Mouse (Mus musculus) heart, embryonic 13.5 days (tissue): ENCODE data around the gene Gm11273. TPM values are rescaled to one million over a fixed set of nuclear protein-coding genes. Genes with fewer than 3 reads are reported as not detected.
"Not testable (repeated sequence)": the region's sequence is repeated elsewhere in the genome, so short reads cannot be mapped to it uniquely, and the experiment has no call there.

Experiments used
- ATAC-seq: fragments of 200-750 bp; cut with Nextera tagmentation; 2 replicates; pipeline ENCODE4 v1.8.0; 2017; ENCODE audit warnings: moderate TSS enrichment; ENCODE audit not compliant: insufficient number of reproducible peaks, low FRiP score, low TSS enrichment; ENCODE audit errors: extremely low read depth
- H3K27ac ChIP-seq: fragments of 300-500 bp; sonication (generic); replicated peaks from 2 replicates; pipeline ENCODE4 v1.5.1; 2015; ENCODE audit warnings: moderate library complexity, mild to moderate bottlenecking, inconsistent platforms
- H3K27me3 ChIP-seq: fragments of 300-500 bp; sonication (generic); replicated peaks from 2 replicates; pipeline ENCODE4 v1.6.1; 2015; ENCODE audit warnings: mild to moderate bottlenecking, inconsistent platforms
- H3K36me3 ChIP-seq: fragments of 300-500 bp; sonication (generic); 2 replicates; pipeline ENCODE4 v1.6.1; 2015; ENCODE audit warnings: mild to moderate bottlenecking, inconsistent platforms
- H3K4me1 ChIP-seq: fragments of 300-500 bp; sonication (generic); 2 replicates; pipeline ENCODE4 v1.6.1; 2015; ENCODE audit warnings: inconsistent platforms
- H3K4me2 ChIP-seq: fragments of 300-500 bp; sonication (generic); 2 replicates; pipeline ENCODE4 v1.6.1; 2015; ENCODE audit warnings: inconsistent platforms, mild to moderate bottlenecking, moderate library complexity
- H3K4me3 ChIP-seq: fragments of 300-500 bp; sonication (generic); 2 replicates; pipeline ENCODE4 v1.5.1; 2015; ENCODE audit warnings: moderate library complexity, mild to moderate bottlenecking, inconsistent platforms
- H3K9ac ChIP-seq: fragments of 300-500 bp; sonication (generic); 2 replicates; pipeline ENCODE4 v1.6.1; 2015; ENCODE audit warnings: inconsistent platforms, mild to moderate bottlenecking, moderate library complexity
- H3K9me3 ChIP-seq: fragments of 300-500 bp; sonication (generic); 2 replicates; pipeline ENCODE4 v1.6.1; 2016; ENCODE audit warnings: inconsistent platforms
- WGBS: fragments of 180-500 bp; shearing (Covaris S2); methylation state at CpG from one replicate; pipeline ENCODE4 v1.1.7; 2015; ENCODE audit warnings: mixed read lengths; 5-methylcytosine and 5-hydroxymethylcytosine counted together
- polyA plus RNA-seq: library from polyadenylated mRNA; unstranded; fragments of >200 nt; fragmentation: Nextera tagmentation; extraction: Ambion mirVana; gene quantifications from 2 replicates; pipeline ENCODE4 v1.2.1, GENCODE M21; 2015

Gm11273 gene
- polyA plus RNA-seq, 1 experiment from 2014 or later: 14.7 TPM

DNA sequence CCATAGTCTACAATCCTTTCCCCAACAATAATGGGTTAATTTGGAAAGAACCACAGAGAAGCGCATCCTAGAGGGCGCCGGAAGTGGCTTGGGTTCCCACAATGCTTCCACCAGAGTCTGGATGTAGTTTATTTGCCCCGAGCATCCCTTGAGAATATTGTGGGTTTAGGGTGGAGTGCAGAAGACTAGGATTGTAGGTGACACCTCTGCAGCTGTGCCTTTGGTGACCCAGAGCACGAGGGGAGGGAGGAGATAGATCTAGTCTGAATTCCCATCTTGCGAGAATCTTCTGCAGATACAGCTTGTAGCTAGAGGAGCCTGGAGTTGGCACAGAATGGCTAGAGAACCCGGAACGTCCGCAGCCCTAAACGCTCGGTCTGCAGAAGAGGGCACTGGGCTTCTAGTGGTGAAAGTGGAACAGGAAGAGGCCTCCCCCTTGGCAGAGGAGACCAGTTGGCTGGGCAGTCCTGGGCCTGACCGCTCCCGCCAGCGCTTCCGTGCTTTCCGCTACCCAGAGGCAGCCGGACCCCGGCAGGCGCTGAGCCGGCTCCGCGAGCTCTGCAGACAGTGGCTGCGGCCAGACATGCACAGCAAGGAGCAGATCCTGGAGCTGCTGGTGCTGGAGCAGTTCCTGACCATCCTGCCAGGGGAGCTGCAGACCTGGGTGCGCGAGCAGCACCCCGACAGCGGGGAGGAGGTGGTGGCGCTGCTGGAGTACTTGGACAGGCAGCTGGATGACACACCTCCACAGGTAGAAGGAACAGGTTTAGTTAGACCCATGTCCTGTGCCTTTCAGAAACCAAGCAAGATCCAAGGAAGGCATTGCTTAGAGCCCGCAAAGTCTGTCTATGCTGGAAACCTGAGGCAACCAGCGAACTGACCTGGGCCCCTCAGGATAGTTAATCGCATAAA, 22.2 kb downstream of the Gm11273 start, which contains the start of the genes Zkscan4 and Gm10065:
Gene Zkscan4, plus strand, starts transcription at position 149 of the 912 bp plus-strand sequence.
Gene Gm10065, minus strand, starts transcription at position 683 of the 912 bp plus-strand sequence.
- not testable (repeated sequence) for H3K27me3 ChIP-seq, H3K36me3 ChIP-seq, H3K9me3 ChIP-seq
- Histone ChIP-seq H3K9ac (peak within 1 kb of the TSS; percentile 84), H3K27ac (peak within 1 kb of the TSS; percentile 79), H3K4me1 (peaks cover 14% of the 10 kb centered on the region), H3K4me2 (peak within 1 kb of the TSS; percentile 72), H3K4me3 (peak within 1 kb of the TSS; percentile 63)
- ATAC-seq: peak; percentile 25; the same call in 1 of the 2 replicates
- 3% methylated on average over 31 of the region's 31 CpGs for WGBS

DNA sequence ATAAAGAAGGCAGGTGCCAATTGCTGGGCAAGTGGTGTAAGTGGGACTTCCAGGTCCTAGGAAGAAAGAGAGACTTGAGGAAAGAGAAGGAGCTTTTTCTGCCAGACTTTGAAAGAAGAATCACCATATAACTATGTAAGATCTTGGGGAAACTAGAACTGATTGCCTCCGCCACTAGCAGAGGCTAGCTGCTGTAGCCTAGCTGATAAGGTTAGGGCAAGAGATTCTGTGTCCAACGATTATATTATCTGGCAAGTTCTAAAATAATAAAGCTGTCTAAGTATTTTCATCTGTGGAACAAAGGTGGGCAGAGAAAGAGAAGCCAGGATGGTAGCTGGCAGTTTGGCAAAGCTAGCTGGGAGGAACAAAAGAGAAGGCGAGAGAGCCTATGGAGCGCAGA, 28.8 kb downstream of the Gm11273 start:
- H3K27ac ChIP-seq: no peak overlapping the region
- ATAC-seq: no peak
- H3K27me3 ChIP-seq: no peaks in the 10 kb centered on the region; the same call in 1 of the 2 replicates
- no peak overlapping the region for H3K9ac ChIP-seq
- no peak overlapping the region for H3K4me2 ChIP-seq
- no peak overlapping the region for H3K4me3 ChIP-seq
- H3K4me1 ChIP-seq: peaks cover 11% of the 10 kb centered on the region
- H3K9me3 ChIP-seq: no peaks in the 10 kb centered on the region
- 26% methylated on average over 4 of the region's 4 CpGs for WGBS
- H3K36me3 ChIP-seq: no peaks in the 10 kb centered on the region

DNA sequence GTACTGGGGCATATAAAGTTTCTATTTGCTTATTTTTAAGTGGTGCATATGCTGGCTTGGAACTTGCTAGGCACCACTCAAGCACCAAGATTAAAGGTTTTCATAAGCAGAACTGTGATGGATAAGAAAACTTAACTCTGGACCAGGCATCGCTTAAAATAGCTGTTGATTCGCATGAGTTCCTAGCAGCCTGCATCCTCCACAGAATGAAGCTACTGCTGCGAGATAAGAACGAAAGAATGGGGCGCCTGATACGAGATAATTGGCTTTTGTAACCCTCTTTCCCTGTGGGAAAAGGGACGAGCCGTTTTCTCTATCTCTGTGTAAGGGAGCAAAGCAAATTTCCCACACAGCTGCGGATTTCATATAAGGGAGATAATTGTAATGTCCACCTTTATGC, 32.1 kb downstream of the Gm11273 start:
- 6% methylated on average over 9 of the region's 9 CpGs for WGBS
- Histone ChIP-seq H3K4me1 (peaks cover 11% of the 10 kb centered on the region), H3K27ac (no peak overlapping the region), H3K9ac (peak overlapping the region; percentile 81), H3K4me2 (peak overlapping the region; percentile 84), H3K27me3 (no peaks in the 10 kb centered on the region; the same call in 1 of the 2 replicates), H3K36me3 (no peaks in the 10 kb centered on the region), H3K4me3 (peak overlapping the region; percentile 63), H3K9me3 (no peaks in the 10 kb centered on the region)
- no peak for ATAC-seq

DNA sequence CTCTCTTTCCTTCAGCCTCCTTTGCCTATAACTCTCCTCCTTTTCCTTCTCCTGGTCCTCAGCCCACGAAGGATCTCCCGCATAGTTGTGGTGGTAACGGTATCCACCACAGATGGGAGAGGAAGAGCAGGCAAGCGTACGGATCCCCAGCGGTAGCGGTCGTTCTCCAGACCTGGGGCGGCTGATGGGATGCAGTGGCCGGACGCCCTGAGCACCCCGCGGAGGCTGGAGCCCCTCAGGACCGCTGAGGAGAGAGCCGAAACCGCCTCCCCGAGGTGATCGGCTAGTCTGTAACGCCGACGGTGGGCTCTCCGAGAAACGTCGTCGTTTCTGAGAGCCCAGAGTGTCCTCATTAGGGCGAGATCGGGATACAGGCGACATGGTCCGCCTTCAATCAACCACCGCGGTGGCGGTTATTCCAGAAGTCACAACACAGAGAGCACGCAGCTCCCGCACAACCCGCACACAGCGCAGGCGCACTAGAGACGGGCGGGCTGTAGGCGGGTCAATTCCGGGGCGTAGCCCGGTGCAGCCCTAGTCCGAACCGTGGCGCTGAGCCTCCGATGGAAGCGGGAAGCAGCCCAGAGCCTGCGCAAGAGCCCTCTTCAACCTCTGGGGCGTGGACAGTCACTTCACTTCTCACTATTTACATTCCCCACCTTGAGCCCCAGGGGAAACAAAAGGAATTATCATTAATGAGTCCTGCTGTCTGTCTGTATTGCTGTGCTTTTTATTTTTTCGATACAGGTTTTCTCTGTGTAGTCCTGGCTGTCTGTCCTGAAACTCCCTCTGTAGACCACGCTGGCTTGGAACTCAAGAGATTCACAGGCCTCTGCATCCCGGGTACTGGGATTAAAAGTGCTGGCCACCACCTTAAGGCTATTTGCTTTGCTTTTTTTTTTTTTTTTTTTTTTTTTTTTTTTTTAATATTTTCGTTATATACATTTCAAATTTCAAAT, 32.9 kb downstream of the Gm11273 start, which contains the start of gene Nkapl:
Gene Nkapl, minus strand, starts transcription at position 449 of the 959 bp plus-strand sequence.
- under 1% methylated on average over 54 of the region's 54 CpGs for WGBS
- peak; percentile 93 for ATAC-seq
- Histone ChIP-seq H3K9me3 (no peaks in the 10 kb centered on the region), H3K27me3 (no peaks in the 10 kb centered on the region; the same call in 1 of the 2 replicates), H3K9ac (peak within 1 kb of the TSS; percentile 81), H3K27ac (peak within 1 kb of the TSS; percentile 55), H3K4me1 (peaks cover 11% of the 10 kb centered on the region), H3K36me3 (no peaks in the 10 kb centered on the region), H3K4me3 (peak within 1 kb of the TSS; percentile 63), H3K4me2 (peak within 1 kb of the TSS; percentile 84)

DNA sequence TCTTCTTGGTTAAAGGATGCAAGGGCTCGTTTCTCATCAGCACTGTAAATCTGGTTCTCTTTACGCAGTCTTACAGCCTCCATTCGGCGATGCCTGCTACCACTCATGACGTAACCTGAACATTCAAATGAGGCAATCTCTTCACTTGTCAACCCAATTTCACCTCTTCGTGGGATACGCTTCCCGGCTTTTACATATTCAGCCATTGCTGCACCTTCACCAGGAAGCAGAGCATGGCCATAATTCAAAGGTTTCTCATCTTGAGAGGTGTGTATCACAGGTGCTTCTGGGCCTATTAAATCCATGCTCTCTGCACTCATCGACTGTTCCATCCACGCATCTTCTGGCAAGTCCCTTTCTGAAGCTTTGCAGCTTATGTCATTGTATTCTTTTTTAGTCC, 33.9 kb downstream of the Gm11273 start:
- Histone ChIP-seq H3K36me3 (no peaks in the 10 kb centered on the region), H3K27ac (no peak overlapping the region), H3K4me2 (peak overlapping the region; percentile 84; the same call in 1 of the 2 replicates), H3K4me3 (no peak overlapping the region), H3K9me3 (no peaks in the 10 kb centered on the region), H3K4me1 (peaks cover 7% of the 10 kb centered on the region), H3K9ac (no peak overlapping the region), H3K27me3 (no peaks in the 10 kb centered on the region)
- ATAC-seq: no peak
- whole genome bisulfite sequencing: 82% methylated on average over 10 of the region's 10 CpGs

DNA sequence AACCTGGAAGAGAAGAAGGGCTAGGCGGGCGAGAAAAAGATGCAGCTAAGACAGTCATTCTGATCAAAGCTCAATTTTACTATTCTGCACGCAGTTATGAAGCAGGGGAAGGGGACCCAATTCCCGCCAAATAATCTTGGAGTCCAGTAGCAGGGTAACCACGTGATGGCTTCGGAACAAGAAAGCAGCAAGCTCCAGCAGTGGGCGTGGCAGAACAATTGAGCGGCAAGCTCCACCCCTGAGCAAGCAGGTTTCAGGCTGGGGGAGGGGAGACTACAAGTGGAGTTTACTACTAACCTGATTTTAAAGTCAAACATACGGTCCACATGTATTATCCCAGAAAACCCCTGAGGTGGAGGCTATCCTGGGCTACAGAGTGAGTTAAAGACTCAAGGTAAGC, 38.7 kb downstream of the Gm11273 start:
- not testable (repeated sequence) for H3K4me3 ChIP-seq, H3K9ac ChIP-seq, ATAC-seq, H3K4me1 ChIP-seq, H3K9me3 ChIP-seq, H3K36me3 ChIP-seq, H3K4me2 ChIP-seq, H3K27ac ChIP-seq, H3K27me3 ChIP-seq
- WGBS: 47% methylated on average over 9 of the region's 9 CpGs

DNA sequence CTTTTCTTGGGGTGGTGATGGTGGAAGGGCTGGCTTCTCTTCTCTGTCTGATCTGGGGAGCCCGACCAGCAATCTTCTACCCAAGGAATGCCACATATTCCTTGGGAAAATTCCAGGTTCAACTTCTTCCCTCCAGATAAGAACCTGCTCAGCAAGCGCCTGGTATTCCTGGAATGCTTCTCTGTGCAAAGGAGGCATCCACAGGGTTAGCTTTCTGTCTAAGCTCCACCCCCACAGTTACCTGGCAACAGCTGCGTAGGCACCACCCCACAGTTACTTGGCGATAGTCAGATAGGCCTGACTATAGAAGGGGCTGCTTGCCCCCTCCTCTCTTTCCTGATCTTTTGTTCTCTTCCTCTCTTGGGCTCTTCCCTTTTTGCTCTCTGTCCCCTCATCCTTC, 44.9 kb downstream of the Gm11273 start:
- no peak for ATAC-seq

DNA sequence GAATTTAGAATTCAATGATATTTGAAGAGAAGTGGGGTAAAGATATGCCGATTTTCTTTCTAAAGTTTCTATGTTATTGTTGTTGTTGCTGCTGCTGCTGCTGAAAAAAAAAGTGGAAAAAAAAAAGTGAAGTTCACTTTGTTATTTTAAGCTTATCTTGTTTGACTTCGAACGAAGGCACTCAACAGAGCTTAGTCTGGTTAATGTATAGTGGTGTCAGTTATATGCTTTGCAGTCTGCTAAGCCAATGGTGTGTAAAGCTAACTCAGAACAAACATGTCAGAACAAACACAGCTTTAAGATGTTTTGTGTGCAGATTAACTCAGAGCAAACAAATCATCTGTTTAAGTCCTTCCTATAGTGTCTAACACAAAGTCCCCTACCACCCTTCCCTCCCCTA, 47.1 kb downstream of the Gm11273 start:
- Histone ChIP-seq H3K27me3 (no peaks in the 10 kb centered on the region), H3K9me3 (no peaks in the 10 kb centered on the region), H3K4me1 (peaks cover 34% of the 10 kb centered on the region), H3K9ac (no peak overlapping the region), H3K4me3 (no peak overlapping the region), H3K27ac (peak overlapping the region; percentile 79), H3K36me3 (peaks cover 13% of the 10 kb centered on the region), H3K4me2 (peak overlapping the region; percentile 85)
- no peak for ATAC-seq
- 48% methylated on average over 3 of the region's 3 CpGs for WGBS

More for the DNA sequence above, 44.9 kb downstream of the Gm11273 start:
- Histone ChIP-seq H3K4me2 (peak overlapping the region; percentile 7; the same call in 1 of the 2 replicates), H3K9ac (no peak overlapping the region), H3K27ac (no peak overlapping the region), H3K36me3 (peaks cover 5% of the 10 kb centered on the region), H3K27me3 (no peaks in the 10 kb centered on the region), H3K9me3 (no peaks in the 10 kb centered on the region), H3K4me3 (no peak overlapping the region), H3K4me1 (peaks cover 29% of the 10 kb centered on the region)
- WGBS: 6% methylated on average over 4 of the region's 4 CpGs

DNA sequence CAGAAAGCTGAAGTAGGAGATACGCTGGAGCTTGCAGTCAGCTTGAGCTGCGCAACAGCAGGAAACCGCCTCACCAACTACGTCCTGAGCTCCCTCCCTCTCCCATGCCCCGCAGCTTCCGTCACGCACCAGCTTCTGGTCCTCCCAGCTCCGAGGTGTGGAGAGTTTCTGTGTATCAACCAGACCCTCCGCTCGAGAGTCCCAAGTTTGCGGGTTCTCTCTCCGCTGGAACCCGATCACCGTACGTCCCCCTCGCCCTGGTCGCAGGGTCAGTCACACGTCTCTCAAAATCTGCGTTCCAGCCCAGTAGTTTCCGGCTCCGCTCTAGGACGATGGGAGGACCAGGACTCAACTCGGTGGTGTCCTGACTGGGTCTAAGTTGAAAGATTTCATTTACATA, 47.8 kb downstream of the Gm11273 start, which contains the start of gene Zscan26:
Gene Zscan26, minus strand, starts transcription at position 282 of the 400 bp plus-strand sequence.
- peak; percentile 54; the same call in 1 of the 2 replicates for ATAC-seq
- peaks cover 20% of the 10 kb centered on the region for H3K36me3 ChIP-seq
- WGBS: under 1% methylated on average over 23 of the region's 23 CpGs
- H3K27me3 ChIP-seq: no peaks in the 10 kb centered on the region
- H3K4me2 ChIP-seq: peak within 1 kb of the TSS; percentile 85
- peak within 1 kb of the TSS; percentile 84 for H3K9ac ChIP-seq
- H3K4me3 ChIP-seq: peak within 1 kb of the TSS; percentile 72
- H3K27ac ChIP-seq: peak within 1 kb of the TSS; percentile 79
- peaks cover 34% of the 10 kb centered on the region for H3K4me1 ChIP-seq
- H3K9me3 ChIP-seq: no peaks in the 10 kb centered on the region

DNA sequence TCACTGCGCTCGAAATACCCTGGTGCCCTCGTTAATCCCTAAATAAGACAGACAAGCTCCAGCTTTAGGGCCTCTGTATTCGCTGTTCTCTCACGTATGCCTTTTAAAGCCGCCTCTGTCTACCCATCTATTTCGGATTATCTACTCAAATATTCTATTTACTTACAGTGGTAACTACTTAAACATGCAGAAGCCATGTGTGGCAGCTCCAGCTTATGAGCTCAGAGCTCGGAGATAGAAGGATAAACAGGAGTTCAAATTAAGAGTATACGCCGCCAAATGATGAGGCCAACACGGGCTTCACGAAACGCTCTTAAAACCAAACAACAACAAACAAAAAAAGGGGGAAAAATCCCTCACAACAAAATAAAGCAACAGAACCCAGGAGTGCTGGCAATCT, 48.2 kb downstream of the Gm11273 start:
- Histone ChIP-seq H3K27me3 (no peaks in the 10 kb centered on the region), H3K9ac (peak overlapping the region; percentile 84), H3K4me3 (peak overlapping the region; percentile 72), H3K4me1 (peaks cover 34% of the 10 kb centered on the region), H3K4me2 (peak overlapping the region; percentile 85), H3K36me3 (peaks cover 24% of the 10 kb centered on the region), H3K27ac (peak overlapping the region; percentile 79), H3K9me3 (no peaks in the 10 kb centered on the region)
- WGBS: 1% methylated on average over 13 of the region's 13 CpGs
- no peak for ATAC-seq
